10 mouse cellular contexts compared by ENCODE assay signal in the genomic region with DNA sequence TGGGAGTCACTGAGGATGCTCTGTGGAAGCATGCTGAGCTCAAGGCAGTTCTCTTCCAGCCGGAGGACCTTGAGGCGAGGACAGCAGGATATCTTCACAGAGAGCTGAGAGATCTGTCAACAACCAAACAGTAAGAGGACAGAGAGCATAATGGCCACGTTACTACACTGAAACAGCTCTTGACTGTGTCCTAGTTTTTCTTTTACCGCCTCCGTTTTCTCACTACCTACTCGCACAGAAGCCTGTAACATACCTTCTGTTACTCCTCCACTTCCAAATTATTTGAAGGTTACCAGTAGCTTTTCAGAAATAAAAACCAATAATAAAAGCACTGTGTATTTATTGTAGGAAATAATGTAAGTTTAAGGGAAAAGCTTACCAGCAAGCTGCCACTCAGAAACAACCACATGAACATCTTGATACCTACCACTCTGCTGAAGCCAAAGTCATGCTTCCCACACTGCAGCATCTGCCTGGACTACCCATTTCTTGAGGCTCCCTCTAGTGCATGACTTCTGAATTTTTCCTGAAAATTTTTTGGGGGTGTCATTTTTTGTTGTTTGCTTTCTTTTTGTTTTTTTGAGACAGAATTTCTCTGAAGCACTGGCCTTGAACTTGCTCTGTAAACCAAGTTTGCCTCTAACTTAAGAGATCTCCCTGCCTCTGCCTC. TPM values are rescaled to one million over a fixed set of nuclear protein-coding genes. Genes with fewer than 3 reads are reported as not detected.
DNase-seq lines count a peak whose midpoint lies in the region; ATAC-seq and TF ChIP-seq lines count a peak whose summit lies in the region.
"Had no signal": no experiment of that assay in that cellular context is flagged by ENCODE, and none has a peak within 500 bp of the region (broad histone marks: within the 10 kb centered on the region; RNA-seq: fewer than 3 reads in every experiment).

No protein-coding gene starts in this region.

- no peak overlapping the region for H3K27ac ChIP-seq in heart, adult 2 months
- H3K27ac ChIP-seq in hindbrain, embryonic 14.5 days, result no peak overlapping the region
- H3K27ac ChIP-seq in intestine, embryonic 15.5 days, result no peak overlapping the region

- WGBS in heart, adult 2 months, result 79% methylated on average over 6 of the region's 6 CpGs
- 92% methylated on average over 6 of the region's 6 CpGs for WGBS in hindbrain, embryonic 14.5 days
- WGBS in intestine, embryonic 15.5 days, result 88% methylated on average over 6 of the region's 6 CpGs

- TF ChIP-seq CTCF in heart, adult 2 months (IDR thresholded peaks at IDR 0.05), result peak; percentile 68

- no peaks in the 10 kb centered on the region for H3K27me3 ChIP-seq in heart, adult 2 months (ENCODE audit: control insufficient read depth, insufficient read depth, low read length)
- no peaks in the 10 kb centered on the region for H3K27me3 ChIP-seq in hindbrain, embryonic 14.5 days (ENCODE audit: control insufficient read depth, insufficient read depth, low read length)
- H3K27me3 ChIP-seq in intestine, embryonic 15.5 days (replicated peaks), result no peaks in the 10 kb centered on the region

- ATAC-seq in megakaryocyte-erythroid progenitor cell, adult 5-6 weeks (replicated peaks; ENCODE audit: low FRiP score, low TSS enrichment, poor library complexity, severe bottlenecking), result 0 out of 2 replicates have a peak, but pooled peaks have one; percentile 36
- no peak for ATAC-seq in hindbrain, embryonic 14.5 days (ENCODE audit: low FRiP score)
- no peak for ATAC-seq in intestine, embryonic 15.5 days

- H3K9me3 ChIP-seq in hindbrain, embryonic 14.5 days (ENCODE audit: control insufficient read depth, low read length), result no peaks in the 10 kb centered on the region
- H3K9me3 ChIP-seq in intestine, embryonic 15.5 days, result no peaks in the 10 kb centered on the region

- no peak overlapping the region for H3K4me3 ChIP-seq in heart, adult 2 months
- no peak overlapping the region for H3K4me3 ChIP-seq in hindbrain, embryonic 14.5 days (replicated peaks; ENCODE audit: low read length)
- no peak overlapping the region for H3K4me3 ChIP-seq in intestine, embryonic 15.5 days (replicated peaks)
- H3K4me3 ChIP-seq: myocyte had no signal

- DNase-seq in heart, adult 2 months, result no peak
- DNase-seq in heart, postnatal 36 days, result no peak
- peak; percentile 36 for DNase-seq in lung, postnatal 10 days
- no peak for DNase-seq in lung, adult 18-20 months
- peak; percentile 28 for DNase-seq in MN1 (ENCODE audit: low spot score)
- no peak for DNase-seq in hindbrain, embryonic 14.5 days (ENCODE audit: low spot score)
- DNase-seq: kidney, adult 18-20 months had no signal

- H3K4me2 ChIP-seq in hindbrain, embryonic 14.5 days (replicated peaks), result no peak overlapping the region
- no peak overlapping the region for H3K4me2 ChIP-seq in intestine, embryonic 15.5 days (replicated peaks)

- no peak overlapping the region for H3K9ac ChIP-seq in heart, adult 2 months (ENCODE audit: low read depth, low read length)
- no peak overlapping the region for H3K9ac ChIP-seq in hindbrain, embryonic 14.5 days
- no peak overlapping the region for H3K9ac ChIP-seq in intestine, embryonic 15.5 days

- H3K36me3 ChIP-seq in heart, adult 2 months (ENCODE audit: control insufficient read depth, insufficient read depth, low read length), result no peaks in the 10 kb centered on the region
- peaks cover 45% of the 10 kb centered on the region for H3K36me3 ChIP-seq in hindbrain, embryonic 14.5 days (replicated peaks; ENCODE audit: control insufficient read depth, insufficient read depth)
- H3K36me3 ChIP-seq in intestine, embryonic 15.5 days, result no peaks in the 10 kb centered on the region

- intact Hi-C loops in heart, adult 2 months (cut with DNase I), result loop anchor here (5.0 kb wide), 1 partner anchor 124 kb away; no protein-coding TSS in a partner anchor
- intact Hi-C loops in heart, postnatal 36 days (cut with DNase I), result loop anchor here (5.0 kb wide), 3 partner anchors 66 to 124 kb away; no protein-coding TSS in a partner anchor

- H3K79me2 ChIP-seq in heart, adult 2 months (replicated peaks; ENCODE audit: control insufficient read depth, insufficient read depth, low read length), result no peaks in the 10 kb centered on the region

- no peaks in the 10 kb centered on the region for H3K4me1 ChIP-seq in heart, adult 2 months (ENCODE audit: control insufficient read depth, insufficient read depth, low read length)
- peaks cover 17% of the 10 kb centered on the region for H3K4me1 ChIP-seq in hindbrain, embryonic 14.5 days (replicated peaks; ENCODE audit: control insufficient read depth, insufficient read depth, low read length)
- 0 out of 2 replicates have a peak, but pooled peaks cover 7% of the 10 kb centered on the region for H3K4me1 ChIP-seq in intestine, embryonic 15.5 days (replicated peaks)

- TF ChIP-seq EP300 in heart, adult 2 months (IDR thresholded peaks at IDR 0.05; ENCODE audit: insufficient read depth, low read depth, low read length), result no peak

- no peak for TF ChIP-seq POLR2A in heart, adult 2 months (IDR thresholded peaks at IDR 0.05; ENCODE audit: insufficient read depth, low read depth, low read length)

RNA-seq across cellular contexts. Expression of a gene that starts 3.0 kb away (rescaled TPM):
- total RNA-seq in heart, adult 2 months (2021), result 10 to 100 TPM in 1 of 2 experiments, 1 to 10 TPM in 1; 9.8 to 10.2 TPM
- polyA plus RNA-seq in heart, adult 2 months (2012; rRNA removed), result 3.6 and 8.1 TPM in 2 replicates
- total RNA-seq in heart, postnatal 36 days (2021), result 10 to 100 TPM; 10.1 to 10.6 TPM
- 19.9 and 27.4 TPM in 2 replicates for total RNA-seq in megakaryocyte-erythroid progenitor cell, adult 5-6 weeks (2014; fragmentation: Nextera tagmentation)
- total RNA-seq in megakaryocyte-erythroid progenitor cell, adult 5-6 weeks (2017), result 15.4 and 22.6 TPM in 2 replicates
- 25.3 and 28.7 TPM in 2 replicates for polyA plus RNA-seq in hindbrain, embryonic 14.5 days (2014; fragmentation: Nextera tagmentation; extraction: Ambion mirVana)
- 21.3 and 22.3 TPM in 2 replicates for polyA plus RNA-seq in intestine, embryonic 15.5 days (2015; fragmentation: Nextera tagmentation; extraction: Ambion mirVana)

RNA-seq across cellular contexts. Expression of a gene that starts 3.2 kb away (rescaled TPM):
- total RNA-seq in heart, adult 2 months (2021), result 10 to 100 TPM; 14.5 to 14.9 TPM
- polyA plus RNA-seq in heart, adult 2 months (2012; rRNA removed), result 12.1 and 21.1 TPM in 2 replicates
- total RNA-seq in heart, postnatal 36 days (2021), result 10 to 100 TPM; 14.9 to 17.9 TPM
- total RNA-seq in megakaryocyte-erythroid progenitor cell, adult 5-6 weeks (2014; fragmentation: Nextera tagmentation), result 8.1 and 13.7 TPM in 2 replicates
- total RNA-seq in megakaryocyte-erythroid progenitor cell, adult 5-6 weeks (2017), result 14.1 and 27.4 TPM in 2 replicates
- 30.8 and 31.4 TPM in 2 replicates for polyA plus RNA-seq in hindbrain, embryonic 14.5 days (2014; fragmentation: Nextera tagmentation; extraction: Ambion mirVana)
- polyA plus RNA-seq in intestine, embryonic 15.5 days (2015; fragmentation: Nextera tagmentation; extraction: Ambion mirVana), result 20.3 and 20.5 TPM in 2 replicates

RNA-seq across cellular contexts. Expression of a gene that starts 22.8 kb away (rescaled TPM):
- total RNA-seq in heart, adult 2 months (2021), result 1 to 10 TPM; 6.6 TPM
- 6.5 and 11.4 TPM in 2 replicates for polyA plus RNA-seq in heart, adult 2 months (2012; rRNA removed)
- 1 to 10 TPM; 8.2 to 9.8 TPM for total RNA-seq in heart, postnatal 36 days (2021)
- 0.07 and 0.59 TPM in 2 replicates for total RNA-seq in megakaryocyte-erythroid progenitor cell, adult 5-6 weeks (2014; fragmentation: Nextera tagmentation)
- total RNA-seq in megakaryocyte-erythroid progenitor cell, adult 5-6 weeks (2017), result 0.19 and 0.61 TPM in 2 replicates
- 4.7 and 7.0 TPM in 2 replicates for polyA plus RNA-seq in hindbrain, embryonic 14.5 days (2014; fragmentation: Nextera tagmentation; extraction: Ambion mirVana)
- 2.9 and 3.3 TPM in 2 replicates for polyA plus RNA-seq in intestine, embryonic 15.5 days (2015; fragmentation: Nextera tagmentation; extraction: Ambion mirVana)

RNA-seq across cellular contexts. Expression of a gene that starts 38.7 kb away (rescaled TPM):
- 10 to 100 TPM; 57.9 to 65.4 TPM for total RNA-seq in heart, adult 2 months (2021)
- 12.1 and 25.8 TPM in 2 replicates for polyA plus RNA-seq in heart, adult 2 months (2012; rRNA removed)
- total RNA-seq in heart, postnatal 36 days (2021), result 10 to 100 TPM; 58.9 to 60.4 TPM
- 57.8 and 76.4 TPM in 2 replicates for total RNA-seq in megakaryocyte-erythroid progenitor cell, adult 5-6 weeks (2014; fragmentation: Nextera tagmentation)
- total RNA-seq in megakaryocyte-erythroid progenitor cell, adult 5-6 weeks (2017), result 136 and 161 TPM in 2 replicates
- polyA plus RNA-seq in hindbrain, embryonic 14.5 days (2014; fragmentation: Nextera tagmentation; extraction: Ambion mirVana), result 17.3 and 18.9 TPM in 2 replicates
- polyA plus RNA-seq in intestine, embryonic 15.5 days (2015; fragmentation: Nextera tagmentation; extraction: Ambion mirVana), result 47.2 and 51.0 TPM in 2 replicates

RNA-seq across cellular contexts. Expression of a gene that starts 42.5 kb away (rescaled TPM):
- 100 to 1,000 TPM; 443 to 527 TPM for total RNA-seq in heart, adult 2 months (2021)
- polyA plus RNA-seq in heart, adult 2 months (2012; rRNA removed), result 174 and 320 TPM in 2 replicates
- 100 to 1,000 TPM; 471 TPM for total RNA-seq in heart, postnatal 36 days (2021)
- 96.8 and 100 TPM in 2 replicates for total RNA-seq in megakaryocyte-erythroid progenitor cell, adult 5-6 weeks (2014; fragmentation: Nextera tagmentation)
- total RNA-seq in megakaryocyte-erythroid progenitor cell, adult 5-6 weeks (2017), result 98.7 and 126 TPM in 2 replicates
- polyA plus RNA-seq in hindbrain, embryonic 14.5 days (2014; fragmentation: Nextera tagmentation; extraction: Ambion mirVana), result 46.4 and 48.0 TPM in 2 replicates
- polyA plus RNA-seq in intestine, embryonic 15.5 days (2015; fragmentation: Nextera tagmentation; extraction: Ambion mirVana), result 46.1 and 46.5 TPM in 2 replicates

Comparison
In these comparisons a context has a peak if more than half of its experiments do, and no peak if none do; other contexts are left out.
1. DNase-seq: peak in lung, postnatal 10 days (single experiment) and MN1 (single experiment); none in heart, adult 2 months (0 of 2), heart, postnatal 36 days (0 of 2), lung, adult 18-20 months (0 of 2) and hindbrain, embryonic 14.5 days (single experiment).
2. RNA of a gene that starts 22.8 kb away (total RNA-seq): 8.2 to 9.8 TPM in heart, postnatal 36 days and 6.6 TPM in heart, adult 2 months; 0.07 to 0.61 TPM in megakaryocyte-erythroid progenitor cell, adult 5-6 weeks; every median in the first group is over 4 times any median in the second.